Mouse (Mus musculus) telencephalon, adult 2 months (tissue): ENCODE results near the gene Card9.

Source experiments
- DNase-seq: peaks from one replicate; pipeline ENCODE4 v3.0.0-alpha.2; 2011; ENCODE audit warnings: low read depth, low spot score

The Card9 gene

GRCm38 (mm10) chr2:26304711-26305110, 56.0 kb downstream of the Card9 start:
- no peak for DNase-seq
